Mouse (Mus musculus): ENCODE results near the gene Pcnx2. TPM values are rescaled to one million over a fixed set of nuclear protein-coding genes. Genes with fewer than 3 reads are reported as not detected.

The Pcnx2 gene
- polyA plus RNA-seq, 1 experiment from 2014 or later: 0.13 TPM

DNA sequence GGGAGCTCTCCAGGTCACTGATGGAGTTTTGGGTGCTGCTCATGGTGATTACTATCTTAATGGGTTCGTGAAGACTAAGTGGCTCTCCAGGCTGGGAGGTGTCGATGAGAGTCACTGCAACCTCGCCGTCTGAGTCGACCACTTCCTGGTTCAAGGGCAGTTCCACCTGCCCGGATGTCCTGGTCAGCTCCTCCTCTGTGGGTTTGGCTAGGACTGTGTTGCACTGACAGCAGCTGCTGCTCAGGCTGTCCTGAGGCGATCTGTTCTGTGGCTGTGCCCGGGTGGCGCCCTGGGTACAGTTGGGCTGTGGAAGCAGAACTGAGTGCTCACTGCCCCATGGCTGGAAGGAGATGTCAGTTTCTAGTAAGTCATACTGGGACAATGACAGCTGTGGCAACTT lies 10.6 kb downstream of the Pcnx2 start:
- H3K4me3 ChIP-seq: no peak overlapping the region
- no peak for ATAC-seq (ENCODE audit: low FRiP score, low read depth)
- no peaks in the 10 kb centered on the region for H3K4me1 ChIP-seq
- H3K4me2 ChIP-seq (replicated peaks): no peak overlapping the region
- H3K27me3 ChIP-seq: peaks cover 4% of the 10 kb centered on the region; the same call in 1 of the 2 replicates
- no peak overlapping the region for H3K9ac ChIP-seq
- 85% methylated on average over 9 of the region's 9 CpGs for WGBS
- H3K27ac ChIP-seq: no peak overlapping the region
- H3K9me3 ChIP-seq: 0 out of 2 replicates have a peak, but pooled peaks cover 2% of the 10 kb centered on the region
- H3K36me3 ChIP-seq: no peaks in the 10 kb centered on the region

DNA sequence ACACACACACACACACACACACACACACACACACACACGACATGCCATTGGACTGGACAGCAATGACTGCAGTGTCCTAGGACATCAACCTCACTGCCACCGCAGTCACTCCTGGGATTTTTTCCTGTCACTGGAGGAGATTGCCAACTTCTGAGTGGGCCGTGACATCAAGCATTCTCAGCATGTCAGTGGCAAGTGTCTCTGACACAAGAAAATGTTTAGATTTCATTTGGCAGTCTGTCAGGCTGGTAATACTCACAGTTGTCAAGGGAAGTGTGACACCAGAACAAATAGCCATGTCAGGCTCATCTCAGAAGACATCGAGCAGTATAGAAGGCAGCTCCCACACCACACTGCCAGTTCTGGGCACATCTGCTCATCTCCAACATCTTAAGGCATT lies 17.7 kb downstream of the Pcnx2 start:
- no peak overlapping the region for H3K4me2 ChIP-seq (replicated peaks)
- H3K27me3 ChIP-seq: peaks cover 3% of the 10 kb centered on the region; the same call in 1 of the 2 replicates
- H3K36me3 ChIP-seq: no peaks in the 10 kb centered on the region
- no peak overlapping the region for H3K4me3 ChIP-seq
- H3K27ac ChIP-seq: no peak overlapping the region
- no peak for ATAC-seq (ENCODE audit: low FRiP score, low read depth)
- H3K9me3 ChIP-seq: 0 out of 2 replicates have a peak, but pooled peaks cover 2% of the 10 kb centered on the region
- H3K9ac ChIP-seq: no peak overlapping the region
- WGBS: 86% methylated on average over 4 of the region's 4 CpGs
- H3K4me1 ChIP-seq: no peaks in the 10 kb centered on the region

- peaks cover 17% of the 10 kb centered on the region for H3K27me3 ChIP-seq
- 67% methylated on average over 2 of the region's 2 CpGs for WGBS
- ATAC-seq (ENCODE audit: low FRiP score, low read depth): no peak
Measured at GRCm38 (mm10) chr8:125873250-125873534, 24.9 kb downstream of the Pcnx2 start.

GRCm38 (mm10) chr8:125872501-125873249 lies 25.4 kb downstream of the Pcnx2 start:
- no peaks in the 10 kb centered on the region for H3K36me3 ChIP-seq
- peaks cover 17% of the 10 kb centered on the region for H3K27me3 ChIP-seq
- no peak overlapping the region for H3K4me2 ChIP-seq (replicated peaks)
- H3K4me1 ChIP-seq: peaks cover 31% of the 10 kb centered on the region
- H3K4me3 ChIP-seq: no peak overlapping the region
- peak overlapping the region; percentile 49 for H3K27ac ChIP-seq
- WGBS: 30% methylated on average over 9 of the region's 9 CpGs
- peak; percentile 60; the same call in 1 of the 2 replicates for ATAC-seq (ENCODE audit: low FRiP score, low read depth)
- no peak overlapping the region for H3K9ac ChIP-seq
- H3K9me3 ChIP-seq: no peaks in the 10 kb centered on the region

More at GRCm38 (mm10) chr8:125873250-125873534, 24.9 kb downstream of the Pcnx2 start:
- peak overlapping the region; percentile 49; the same call in 1 of the 2 replicates for H3K27ac ChIP-seq
- no peak overlapping the region for H3K9ac ChIP-seq
- no peak overlapping the region for H3K4me3 ChIP-seq
- H3K4me2 ChIP-seq (replicated peaks): no peak overlapping the region
- H3K4me1 ChIP-seq: peaks cover 31% of the 10 kb centered on the region
- H3K36me3 ChIP-seq: no peaks in the 10 kb centered on the region
- no peaks in the 10 kb centered on the region for H3K9me3 ChIP-seq

DNA sequence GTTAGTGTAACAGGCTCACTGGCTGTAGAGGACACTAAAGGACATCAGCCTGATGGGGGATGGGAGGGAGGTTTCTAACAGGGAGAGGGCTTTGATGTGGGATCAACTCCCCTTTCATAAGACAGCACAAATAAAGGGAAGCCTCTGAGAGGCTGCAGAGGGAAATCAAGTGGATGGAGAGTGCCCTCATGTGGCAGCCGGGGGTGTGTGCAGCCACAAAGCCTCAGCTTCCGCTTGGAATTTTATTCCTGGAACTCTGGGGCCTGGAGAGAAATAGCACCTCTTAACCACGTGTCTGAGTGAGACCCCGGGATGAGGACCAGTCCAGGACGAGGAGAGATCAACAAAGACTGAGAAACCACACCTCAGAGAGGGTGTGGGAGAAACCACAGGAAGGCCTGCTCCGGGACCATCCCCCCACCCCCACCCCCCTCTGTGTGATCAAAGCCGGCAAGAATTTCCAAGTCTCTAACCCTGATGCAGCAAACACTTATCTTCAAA lies 27.2 kb downstream of the Pcnx2 start:
- Histone ChIP-seq H3K27ac (no peak overlapping the region), H3K4me2 (replicated peaks) (peak overlapping the region; percentile 37; the same call in 1 of the 2 replicates), H3K9ac (no peak overlapping the region), H3K27me3 (peaks cover 14% of the 10 kb centered on the region), H3K4me3 (no peak overlapping the region), H3K4me1 (peaks cover 31% of the 10 kb centered on the region), H3K9me3 (no peaks in the 10 kb centered on the region), H3K36me3 (no peaks in the 10 kb centered on the region)
- ATAC-seq (ENCODE audit: low FRiP score, low read depth): peak; percentile 51; the same call in 1 of the 2 replicates
- 2% methylated on average over 7 of the region's 7 CpGs for WGBS

DNA sequence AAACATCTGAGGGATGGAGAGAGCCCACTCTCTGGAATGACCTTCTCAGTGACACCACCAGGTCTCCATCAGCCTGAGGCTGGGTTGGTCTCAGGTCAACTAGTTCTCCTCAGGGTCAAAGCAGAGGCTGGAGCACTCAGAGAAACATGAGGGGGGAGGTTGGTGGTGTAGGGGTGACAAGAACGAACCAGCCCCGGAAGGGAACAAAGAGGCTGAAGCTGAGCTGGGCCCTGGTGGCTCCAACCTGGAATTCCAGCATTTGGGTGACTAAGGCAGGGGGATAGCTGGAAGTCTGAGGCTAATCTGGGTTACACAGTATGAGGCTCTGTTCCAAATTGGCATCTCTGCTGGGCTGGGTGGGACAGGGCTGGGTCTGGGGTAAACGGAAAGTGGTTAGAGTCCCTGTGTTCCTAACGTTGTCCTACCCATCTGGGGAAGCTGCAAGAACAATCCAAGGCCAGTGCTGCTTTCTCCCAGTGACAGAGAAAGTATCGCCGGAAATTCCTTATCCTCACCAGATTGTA lies 27.9 kb downstream of the Pcnx2 start:
- no peaks in the 10 kb centered on the region for H3K36me3 ChIP-seq
- no peak overlapping the region for H3K4me2 ChIP-seq (replicated peaks)
- H3K9me3 ChIP-seq: no peaks in the 10 kb centered on the region
- 34% methylated on average over 6 of the region's 6 CpGs for WGBS
- H3K4me3 ChIP-seq: no peak overlapping the region
- no peak overlapping the region for H3K9ac ChIP-seq
- H3K27me3 ChIP-seq: peaks cover 17% of the 10 kb centered on the region
- ATAC-seq (ENCODE audit: low FRiP score, low read depth): no peak
- no peak overlapping the region for H3K27ac ChIP-seq
- H3K4me1 ChIP-seq: peaks cover 31% of the 10 kb centered on the region

DNA sequence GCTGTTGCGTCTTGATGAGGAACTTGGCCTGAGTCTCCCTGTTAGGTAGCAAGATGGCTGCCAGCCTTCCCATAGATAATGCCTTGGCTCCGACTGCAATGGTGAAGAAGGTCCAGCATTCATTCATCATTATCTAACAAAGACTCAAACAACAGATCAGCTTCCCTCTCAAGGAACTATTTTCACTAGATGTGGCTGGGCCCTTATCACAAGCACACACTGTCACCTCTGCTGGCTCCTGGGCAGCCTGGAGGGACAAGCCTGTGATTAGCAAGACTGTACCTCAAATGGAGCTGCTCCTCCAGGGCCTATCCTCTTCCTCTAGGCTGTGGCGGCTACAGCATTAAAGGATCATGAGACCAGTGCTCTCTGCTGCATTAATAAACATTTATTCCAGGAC lies 28.4 kb downstream of the Pcnx2 start:
- Histone ChIP-seq H3K27me3 (peaks cover 17% of the 10 kb centered on the region), H3K4me1 (peaks cover 27% of the 10 kb centered on the region), H3K27ac (no peak overlapping the region), H3K4me3 (no peak overlapping the region), H3K9ac (no peak overlapping the region), H3K4me2 (replicated peaks) (no peak overlapping the region), H3K36me3 (no peaks in the 10 kb centered on the region), H3K9me3 (no peaks in the 10 kb centered on the region)
- no peak for ATAC-seq (ENCODE audit: low FRiP score, low read depth)
- WGBS: 89% methylated on average over 3 of the region's 3 CpGs

- no peak for ATAC-seq (ENCODE audit: low FRiP score, low read depth)
- no peaks in the 10 kb centered on the region for H3K36me3 ChIP-seq
- no peak overlapping the region for H3K9ac ChIP-seq
- peaks cover 17% of the 10 kb centered on the region for H3K27me3 ChIP-seq
- 64% methylated on average over 7 of the region's 7 CpGs for WGBS
- peaks cover 20% of the 10 kb centered on the region for H3K4me1 ChIP-seq
- H3K4me2 ChIP-seq (replicated peaks): no peak overlapping the region
- H3K27ac ChIP-seq: no peak overlapping the region
- no peak overlapping the region for H3K4me3 ChIP-seq
- no peaks in the 10 kb centered on the region for H3K9me3 ChIP-seq
Measured at GRCm38 (mm10) chr8:125868552-125868951, 29.6 kb downstream of the Pcnx2 start.

- ATAC-seq (ENCODE audit: low FRiP score, low read depth): no peak
- Histone ChIP-seq H3K4me2 (replicated peaks) (no peak overlapping the region), H3K9ac (no peak overlapping the region), H3K36me3 (no peaks in the 10 kb centered on the region), H3K9me3 (no peaks in the 10 kb centered on the region), H3K27me3 (peaks cover 25% of the 10 kb centered on the region), H3K4me3 (no peak overlapping the region), H3K27ac (no peak overlapping the region), H3K4me1 (peaks cover 21% of the 10 kb centered on the region)
- 76% methylated on average over 12 of the region's 12 CpGs for WGBS
Measured at GRCm38 (mm10) chr8:125866125-125866524, 32.0 kb downstream of the Pcnx2 start.

DNA sequence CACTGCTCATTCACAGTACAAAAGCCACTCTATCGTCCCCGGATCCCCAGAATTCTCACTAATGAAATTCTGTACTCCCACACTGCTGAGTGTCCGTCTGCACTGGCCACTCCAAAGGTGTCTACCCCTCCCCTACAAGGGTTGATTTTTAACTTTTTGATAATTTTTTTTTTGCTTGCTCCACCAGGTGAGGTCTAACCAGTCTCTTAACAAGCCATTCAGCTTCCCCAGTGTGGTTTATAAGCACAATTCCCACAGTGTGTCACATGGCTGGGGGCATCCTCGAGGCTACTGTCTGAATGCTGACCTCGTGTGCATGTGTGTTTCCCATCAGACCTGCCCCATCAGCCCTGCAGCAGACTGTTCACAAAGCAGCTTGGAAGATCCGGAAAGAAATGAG lies 40.9 kb downstream of the Pcnx2 start:
- H3K4me1 ChIP-seq: peaks cover 19% of the 10 kb centered on the region
- H3K4me2 ChIP-seq (replicated peaks): no peak overlapping the region
- H3K9me3 ChIP-seq: no peaks in the 10 kb centered on the region
- H3K27ac ChIP-seq: no peak overlapping the region
- peaks cover 5% of the 10 kb centered on the region; the same call in 1 of the 2 replicates for H3K27me3 ChIP-seq
- 0 out of 2 replicates have a peak overlapping the region, but pooled peaks have one; percentile 13 for H3K9ac ChIP-seq
- WGBS: 62% methylated on average over 6 of the region's 6 CpGs
- no peak overlapping the region for H3K4me3 ChIP-seq
- ATAC-seq (ENCODE audit: low FRiP score, low read depth): no peak
- H3K36me3 ChIP-seq: no peaks in the 10 kb centered on the region

DNA sequence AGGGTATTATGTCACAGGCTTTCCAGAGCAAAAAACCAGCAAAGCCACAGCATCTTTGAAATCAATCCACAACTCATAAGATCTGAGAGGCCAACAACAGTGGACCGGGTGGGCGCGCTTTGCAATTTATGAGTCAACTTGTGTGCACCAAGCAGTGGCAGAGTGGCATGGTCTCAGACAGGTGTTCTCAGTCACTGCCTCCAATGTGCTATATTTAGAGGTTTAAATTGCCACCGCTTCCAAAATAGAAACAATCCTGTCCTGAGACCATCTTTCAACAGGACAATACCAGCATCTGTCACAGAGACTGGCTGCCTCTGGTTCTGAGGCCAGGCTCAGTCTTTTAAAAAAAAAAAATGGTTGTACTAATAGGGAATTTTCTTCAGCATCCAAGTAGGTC lies 42.0 kb downstream of the Pcnx2 start:
- Histone ChIP-seq H3K27ac (no peak overlapping the region), H3K9me3 (no peaks in the 10 kb centered on the region), H3K4me3 (no peak overlapping the region), H3K36me3 (no peaks in the 10 kb centered on the region), H3K4me2 (replicated peaks) (no peak overlapping the region), H3K4me1 (peaks cover 8% of the 10 kb centered on the region), H3K9ac (no peak overlapping the region), H3K27me3 (peaks cover 7% of the 10 kb centered on the region; the same call in 1 of the 2 replicates)
- 78% methylated on average over 4 of the region's 4 CpGs for WGBS
- ATAC-seq (ENCODE audit: low FRiP score, low read depth): no peak

- Histone ChIP-seq H3K27ac (no peak overlapping the region), H3K4me1 (no peaks in the 10 kb centered on the region), H3K4me3 (no peak overlapping the region), H3K4me2 (replicated peaks) (no peak overlapping the region), H3K27me3 (0 out of 2 replicates have a peak, but pooled peaks cover 4% of the 10 kb centered on the region), H3K9me3 (no peaks in the 10 kb centered on the region), H3K36me3 (no peaks in the 10 kb centered on the region), H3K9ac (no peak overlapping the region)
- no peak for ATAC-seq (ENCODE audit: low FRiP score, low read depth)
- WGBS: 72% methylated on average over 7 of the region's 7 CpGs
Measured at GRCm38 (mm10) chr8:125854379-125854778, 43.7 kb downstream of the Pcnx2 start.

Measured in limb, embryonic 13.5 days (tissue).